Mouse (Mus musculus): ENCODE measurements at regions not wholly inside any gene's neighbourhood (a gene's known extent, or its start where the extent isn't known, plus 50 kb on each side); places are given as distances from the start of the nearest gene placed in this dataset.
"Not testable (repeated sequence)": the region's sequence is repeated elsewhere in the genome, so short reads cannot be mapped to it uniquely, and the experiment has no call there.

- WGBS = 91% methylated on average over 13 of the region's 13 CpGs
- H3K9me3 ChIP-seq = no peaks in the 10 kb centered on the region
- no peak for DNase-seq (ENCODE audit: low spot score)
- H3K27me3 ChIP-seq (replicated peaks; ENCODE audit: low read depth, poor library complexity, severe bottlenecking) = no peaks in the 10 kb centered on the region
- H3K27ac ChIP-seq (replicated peaks) = no peak overlapping the region
- H3K4me3 ChIP-seq = no peak overlapping the region
- H3K36me3 ChIP-seq (replicated peaks) = no peaks in the 10 kb centered on the region
- H3K4me1 ChIP-seq = peaks cover 9% of the 10 kb centered on the region
Measured at GRCm38 (mm10) chr17:84844950-84845349, 54.4 kb upstream of the Lrpprc start.

- H3K36me3 ChIP-seq (replicated peaks) = no peaks in the 10 kb centered on the region
- no peak overlapping the region for H3K4me3 ChIP-seq
- no peak overlapping the region for H3K27ac ChIP-seq (replicated peaks)
- 89% methylated on average over 9 of the region's 9 CpGs for WGBS
- no peaks in the 10 kb centered on the region for H3K27me3 ChIP-seq (replicated peaks; ENCODE audit: low read depth, poor library complexity, severe bottlenecking)
- peaks cover 9% of the 10 kb centered on the region for H3K4me1 ChIP-seq
- no peak for DNase-seq (ENCODE audit: low spot score)
- H3K9me3 ChIP-seq = no peaks in the 10 kb centered on the region
Measured at GRCm38 (mm10) chr17:84846141-84846540, 55.6 kb upstream of the Lrpprc start.

GRCm38 (mm10) chr17:84848385-84849030, 57.9 kb upstream of the Lrpprc start:
- no peaks in the 10 kb centered on the region for H3K36me3 ChIP-seq (replicated peaks)
- DNase-seq (ENCODE audit: low spot score) = no peak
- H3K27ac ChIP-seq (replicated peaks) = no peak overlapping the region
- WGBS = 44% methylated on average over 14 of the region's 14 CpGs
- peaks cover 9% of the 10 kb centered on the region for H3K4me1 ChIP-seq
- no peaks in the 10 kb centered on the region for H3K27me3 ChIP-seq (replicated peaks; ENCODE audit: low read depth, poor library complexity, severe bottlenecking)
- no peak overlapping the region for H3K4me3 ChIP-seq
- H3K9me3 ChIP-seq = no peaks in the 10 kb centered on the region

- Histone ChIP-seq H3K27ac (replicated peaks) (no peak overlapping the region), H3K27me3 (replicated peaks; ENCODE audit: low read depth, poor library complexity, severe bottlenecking) (no peaks in the 10 kb centered on the region), H3K4me3 (no peak overlapping the region), H3K4me1 (peaks cover 9% of the 10 kb centered on the region), H3K9me3 (no peaks in the 10 kb centered on the region), H3K36me3 (replicated peaks) (no peaks in the 10 kb centered on the region)
- WGBS = 67% methylated on average over 6 of the region's 6 CpGs
- no peak for DNase-seq (ENCODE audit: low spot score)
Measured at GRCm38 (mm10) chr17:84849031-84849405, 58.4 kb upstream of the Lrpprc start.

- no peak for DNase-seq (ENCODE audit: low spot score)
- no peak overlapping the region for H3K27ac ChIP-seq (replicated peaks)
- H3K4me1 ChIP-seq = peaks cover 12% of the 10 kb centered on the region
- no peak overlapping the region for H3K4me3 ChIP-seq
- no peaks in the 10 kb centered on the region for H3K27me3 ChIP-seq (replicated peaks; ENCODE audit: low read depth, poor library complexity, severe bottlenecking)
- no peaks in the 10 kb centered on the region for H3K36me3 ChIP-seq (replicated peaks)
- H3K9me3 ChIP-seq = no peaks in the 10 kb centered on the region
- 78% methylated on average over 5 of the region's 5 CpGs for WGBS
Measured at GRCm38 (mm10) chr17:84850464-84850863, 59.9 kb upstream of the Lrpprc start.

- WGBS = 88% methylated on average over 5 of the region's 5 CpGs
- no peak for DNase-seq (ENCODE audit: low spot score)
Measured at GRCm38 (mm10) chr17:84850893-84851292, 60.3 kb upstream of the Lrpprc start.

GRCm38 (mm10) chr17:84856971-84857370, 66.4 kb upstream of the Lrpprc start:
- WGBS = 89% methylated on average over 6 of the region's 6 CpGs
- Histone ChIP-seq H3K27ac (replicated peaks) (no peak overlapping the region), H3K27me3 (replicated peaks; ENCODE audit: low read depth, poor library complexity, severe bottlenecking) (no peaks in the 10 kb centered on the region), H3K36me3 (replicated peaks) (no peaks in the 10 kb centered on the region), H3K4me1 (peaks cover 31% of the 10 kb centered on the region), H3K9me3 (no peaks in the 10 kb centered on the region), H3K4me3 (no peak overlapping the region)
- no peak for DNase-seq (ENCODE audit: low spot score)

More at GRCm38 (mm10) chr17:84850893-84851292, 60.3 kb upstream of the Lrpprc start:
- Histone ChIP-seq H3K4me1 (peaks cover 16% of the 10 kb centered on the region), H3K36me3 (replicated peaks) (no peaks in the 10 kb centered on the region), H3K27ac (replicated peaks) (no peak overlapping the region), H3K27me3 (replicated peaks; ENCODE audit: low read depth, poor library complexity, severe bottlenecking) (no peaks in the 10 kb centered on the region), H3K4me3 (no peak overlapping the region), H3K9me3 (no peaks in the 10 kb centered on the region)

GRCm38 (mm10) chr17:84858830-84859229, 68.2 kb upstream of the Lrpprc start:
- H3K4me1 ChIP-seq = peaks cover 31% of the 10 kb centered on the region
- H3K36me3 ChIP-seq (replicated peaks) = no peaks in the 10 kb centered on the region
- no peaks in the 10 kb centered on the region for H3K9me3 ChIP-seq
- H3K27me3 ChIP-seq (replicated peaks; ENCODE audit: low read depth, poor library complexity, severe bottlenecking) = no peaks in the 10 kb centered on the region
- whole genome bisulfite sequencing = 30% methylated on average over 4 of the region's 4 CpGs
- peak; percentile 25 for DNase-seq (ENCODE audit: low spot score)
- no peak overlapping the region for H3K27ac ChIP-seq (replicated peaks)
- no peak overlapping the region for H3K4me3 ChIP-seq

- Histone ChIP-seq H3K4me1 (peaks cover 31% of the 10 kb centered on the region), H3K36me3 (replicated peaks) (no peaks in the 10 kb centered on the region), H3K9me3 (no peaks in the 10 kb centered on the region), H3K27me3 (replicated peaks; ENCODE audit: low read depth, poor library complexity, severe bottlenecking) (no peaks in the 10 kb centered on the region), H3K4me3 (no peak overlapping the region), H3K27ac (replicated peaks) (no peak overlapping the region)
- no peak for DNase-seq (ENCODE audit: low spot score)
- WGBS = 71% methylated on average over 8 of the region's 8 CpGs
Measured at GRCm38 (mm10) chr17:84859916-84860315, 69.3 kb upstream of the Lrpprc start.

- H3K27me3 ChIP-seq (replicated peaks; ENCODE audit: low read depth, poor library complexity, severe bottlenecking) = no peaks in the 10 kb centered on the region
- no peaks in the 10 kb centered on the region for H3K36me3 ChIP-seq (replicated peaks)
- no peak for DNase-seq (ENCODE audit: low spot score)
- no peak overlapping the region for H3K27ac ChIP-seq (replicated peaks)
- peaks cover 24% of the 10 kb centered on the region for H3K4me1 ChIP-seq
- H3K4me3 ChIP-seq = no peak overlapping the region
- 85% methylated on average over 4 of the region's 4 CpGs for WGBS
- H3K9me3 ChIP-seq = no peaks in the 10 kb centered on the region
Measured at GRCm38 (mm10) chr17:84860835-84861234, 70.2 kb upstream of the Lrpprc start.

- not testable (repeated sequence) for H3K9me3 ChIP-seq; H3K36me3 ChIP-seq (replicated peaks); H3K27ac ChIP-seq (replicated peaks); DNase-seq (ENCODE audit: low spot score); H3K27me3 ChIP-seq (replicated peaks; ENCODE audit: low read depth, poor library complexity, severe bottlenecking); H3K4me3 ChIP-seq
- H3K4me1 ChIP-seq = peaks cover 13% of the 10 kb centered on the region
Measured at GRCm38 (mm10) chr17:84864231-84864630, 73.6 kb upstream of the Lrpprc start.

GRCm38 (mm10) chr17:84865158-84865557, 74.6 kb upstream of the Lrpprc start:
- Histone ChIP-seq H3K9me3 (no peaks in the 10 kb centered on the region), H3K27me3 (replicated peaks; ENCODE audit: low read depth, poor library complexity, severe bottlenecking) (no peaks in the 10 kb centered on the region), H3K4me1 (peaks cover 7% of the 10 kb centered on the region), H3K27ac (replicated peaks) (no peak overlapping the region), H3K4me3 (no peak overlapping the region), H3K36me3 (replicated peaks) (no peaks in the 10 kb centered on the region)
- DNase-seq (ENCODE audit: low spot score) = no peak
- 73% methylated on average over 2 of the region's 2 CpGs for WGBS

GRCm38 (mm10) chr17:84865566-84865965, 75.0 kb upstream of the Lrpprc start:
- Histone ChIP-seq H3K36me3 (replicated peaks) (no peaks in the 10 kb centered on the region), H3K27ac (replicated peaks) (no peak overlapping the region), H3K27me3 (replicated peaks; ENCODE audit: low read depth, poor library complexity, severe bottlenecking) (no peaks in the 10 kb centered on the region), H3K4me1 (peaks cover 3% of the 10 kb centered on the region), H3K4me3 (no peak overlapping the region), H3K9me3 (no peaks in the 10 kb centered on the region)
- 74% methylated on average over 3 of the region's 3 CpGs for WGBS
- no peak for DNase-seq (ENCODE audit: low spot score)
